Mouse (Mus musculus) hematopoietic stem cell, adult 5-6 weeks (primary cell): ENCODE results near the gene Zdhhc14. TPM values are rescaled to one million over a fixed set of nuclear protein-coding genes. Genes with fewer than 3 reads are reported as not detected.
A peak's percentile ranks its signal among the peaks of the same experiment; 100 is the strongest.

ENCODE experiments used
- ATAC-seq, 2 experiments: fragments of 125-278 bp in 1 of 2; replicated peaks in 1 of 2; 2 replicates each; pipeline ENCODE4 v1.8.0; 2016 to 2017; ENCODE audit warnings: inconsistent platforms in 2 of 2, mild to moderate bottlenecking in 2 of 2, moderate number of reproducible peaks in 2 of 2, low read depth in 1 of 2, moderate TSS enrichment in 1 of 2; ENCODE audit not compliant: low FRiP score in 2 of 2, poor library complexity in 2 of 2, severe bottlenecking in 2 of 2, insufficient read depth in 1 of 2, low TSS enrichment in 1 of 2
- total RNA-seq: library from RNA; stranded (forward); fragments of 172-1452, 232-1000 nt; gene quantifications from 2 replicates; pipeline ENCODE4 v1.2.3, GENCODE M21; 2017

Gene Zdhhc14
- total RNA-seq, 1 experiment from 2014 or later: 1.5 TPM

DNA sequence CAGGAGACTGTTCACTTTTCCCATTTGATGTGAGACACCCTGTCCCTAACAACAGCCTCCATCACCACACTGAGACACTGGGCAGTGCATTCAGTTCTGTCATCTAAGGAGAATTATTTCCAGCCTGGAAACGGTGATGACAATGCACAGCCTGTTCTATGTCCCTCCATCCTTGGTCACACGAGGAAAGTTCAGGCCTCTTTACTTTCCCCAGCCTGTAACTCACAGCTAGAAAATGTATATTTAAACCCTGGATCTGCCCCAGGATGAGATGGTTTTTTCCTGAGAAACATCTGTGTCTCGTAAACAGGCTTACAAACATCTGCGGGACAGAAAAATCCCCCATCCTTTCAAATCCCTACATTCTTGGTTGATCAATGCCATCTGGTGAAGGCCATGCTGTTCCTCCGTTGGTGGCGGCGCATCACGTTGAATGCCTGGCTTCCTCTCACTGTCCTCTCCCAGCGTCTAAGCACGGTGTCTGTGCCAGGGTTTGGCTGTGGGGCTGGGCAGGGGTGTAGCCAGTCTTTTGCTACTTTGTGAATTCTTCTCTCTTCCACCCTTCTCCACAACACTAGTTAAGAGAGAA is 231.3 kb downstream of the Zdhhc14 start:
- no peak for ATAC-seq

DNA sequence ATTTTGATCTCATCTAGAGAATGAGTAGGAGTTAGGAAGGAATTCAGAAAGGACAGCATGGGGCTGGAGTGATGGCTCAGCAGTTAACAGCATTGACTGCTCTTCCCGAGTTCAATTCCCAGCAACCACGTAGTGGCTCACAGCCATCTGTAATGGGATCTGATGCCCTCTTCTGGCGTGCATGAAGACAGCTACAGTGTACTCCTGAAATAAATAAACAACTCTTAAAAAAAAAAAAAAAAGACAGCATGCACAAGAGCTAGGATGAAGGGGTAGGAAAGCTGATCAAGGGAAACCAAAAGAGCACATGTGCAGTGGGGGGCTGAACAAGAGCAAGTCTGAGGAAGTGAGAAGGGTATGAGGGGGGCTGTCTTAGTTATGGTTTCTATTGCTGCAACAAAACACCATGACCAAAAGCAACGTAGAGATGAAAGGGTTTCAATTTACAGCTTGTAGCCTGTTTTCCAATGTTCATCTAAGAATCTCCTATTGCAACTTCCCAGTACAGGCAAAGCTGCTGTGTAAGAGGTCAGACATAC is 237.3 kb downstream of the Zdhhc14 start:
- no peak for ATAC-seq

DNA sequence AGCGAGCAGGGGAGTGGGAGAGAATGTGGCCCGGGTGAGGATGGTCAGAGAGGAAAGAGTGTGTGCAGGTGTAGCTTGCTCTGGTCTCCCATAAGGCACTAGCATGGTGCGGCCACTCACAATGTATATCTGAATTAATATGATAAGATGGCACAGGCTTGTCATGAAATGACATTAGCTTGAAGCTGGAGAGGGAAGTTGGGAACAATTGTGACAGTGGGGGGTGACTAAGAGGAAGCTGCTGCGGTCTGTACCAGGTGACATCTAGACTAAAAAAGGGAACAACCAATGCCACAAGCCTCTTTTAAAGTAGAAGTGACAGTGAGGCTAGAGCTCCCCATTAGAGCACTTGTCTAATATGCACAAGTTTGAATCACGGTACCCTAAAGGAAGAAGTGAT is 238.2 kb downstream of the Zdhhc14 start:
- ATAC-seq: peak; percentile 86 to 91

DNA sequence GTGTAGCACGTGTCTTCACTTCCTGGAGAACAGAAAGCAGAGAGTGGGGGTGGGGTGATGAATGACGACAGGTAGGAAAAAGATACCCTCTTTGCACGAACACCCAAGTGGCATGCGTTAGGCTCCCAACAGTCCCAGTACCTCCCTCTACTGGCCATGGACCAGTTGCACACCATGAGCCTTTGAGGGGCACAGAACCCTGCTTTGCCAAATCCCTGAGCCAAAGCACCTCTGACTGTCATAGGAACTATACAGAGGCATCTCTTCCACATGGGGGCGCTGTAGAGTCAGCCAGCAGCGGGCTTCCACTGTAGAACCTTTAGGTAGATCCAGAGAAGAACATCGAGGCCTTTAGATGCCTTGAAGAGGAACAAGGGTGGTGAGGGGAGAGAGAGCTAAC is 241.0 kb downstream of the Zdhhc14 start:
- ATAC-seq: peak; percentile 51 to 62

DNA sequence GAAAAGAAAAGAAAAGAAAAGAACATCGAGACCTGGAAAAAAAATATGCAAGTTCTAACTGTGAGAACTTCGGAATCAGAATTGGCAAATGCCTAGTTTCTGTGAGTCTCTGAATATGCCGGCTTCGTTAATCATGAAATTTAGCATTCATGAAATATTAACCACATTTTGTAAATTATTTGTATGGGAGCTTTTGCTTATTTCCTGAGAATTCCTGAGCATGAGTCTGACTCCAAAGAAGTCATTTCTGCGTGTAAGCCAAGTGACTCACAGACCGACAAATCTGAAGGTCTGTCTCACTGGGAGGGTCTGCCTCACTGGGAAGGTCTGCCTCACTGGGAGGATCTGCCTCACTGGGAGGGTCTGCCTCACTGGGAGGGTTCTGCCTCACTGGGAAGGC is 248.7 kb downstream of the Zdhhc14 start:
- no peak for ATAC-seq

DNA sequence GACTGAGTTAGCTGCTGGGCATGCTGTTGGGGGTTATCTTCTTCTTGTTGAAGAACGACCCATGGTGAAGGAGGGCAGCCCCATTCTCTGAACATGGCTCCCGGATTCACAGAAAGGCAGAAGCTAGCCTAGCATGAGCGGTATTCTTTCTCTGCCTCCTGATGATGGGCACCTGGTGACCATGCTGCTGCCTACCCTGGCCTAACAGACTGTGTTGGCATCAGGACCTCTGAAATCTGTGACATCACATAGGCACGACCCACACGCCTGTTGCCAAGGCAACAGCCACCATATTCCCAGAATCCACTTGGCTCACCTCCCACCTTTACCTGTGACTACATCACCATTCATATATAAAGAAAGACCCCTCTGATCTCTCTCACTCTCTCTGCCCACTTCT is 251.7 kb downstream of the Zdhhc14 start:
- ATAC-seq: no peak

DNA sequence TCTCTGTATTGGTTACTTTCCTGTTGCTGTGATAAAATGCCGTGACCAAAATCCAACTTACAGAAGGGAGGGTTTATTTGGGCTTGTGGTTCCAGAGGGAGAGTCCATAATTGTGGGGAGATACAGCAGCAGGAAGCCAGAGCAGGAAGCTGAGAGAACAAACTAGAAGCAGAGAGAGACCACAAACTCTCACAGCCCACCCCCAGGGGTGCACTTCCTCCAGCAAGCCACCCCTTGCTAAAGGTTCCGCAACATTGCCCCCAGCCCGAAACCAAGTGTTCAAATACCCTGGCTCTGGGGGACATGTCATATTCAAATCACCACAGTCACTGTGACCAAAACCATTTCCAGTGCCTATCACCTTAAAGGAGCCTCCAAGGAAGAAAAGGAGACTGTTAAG is 254.0 kb downstream of the Zdhhc14 start:
- ATAC-seq: no peak

DNA sequence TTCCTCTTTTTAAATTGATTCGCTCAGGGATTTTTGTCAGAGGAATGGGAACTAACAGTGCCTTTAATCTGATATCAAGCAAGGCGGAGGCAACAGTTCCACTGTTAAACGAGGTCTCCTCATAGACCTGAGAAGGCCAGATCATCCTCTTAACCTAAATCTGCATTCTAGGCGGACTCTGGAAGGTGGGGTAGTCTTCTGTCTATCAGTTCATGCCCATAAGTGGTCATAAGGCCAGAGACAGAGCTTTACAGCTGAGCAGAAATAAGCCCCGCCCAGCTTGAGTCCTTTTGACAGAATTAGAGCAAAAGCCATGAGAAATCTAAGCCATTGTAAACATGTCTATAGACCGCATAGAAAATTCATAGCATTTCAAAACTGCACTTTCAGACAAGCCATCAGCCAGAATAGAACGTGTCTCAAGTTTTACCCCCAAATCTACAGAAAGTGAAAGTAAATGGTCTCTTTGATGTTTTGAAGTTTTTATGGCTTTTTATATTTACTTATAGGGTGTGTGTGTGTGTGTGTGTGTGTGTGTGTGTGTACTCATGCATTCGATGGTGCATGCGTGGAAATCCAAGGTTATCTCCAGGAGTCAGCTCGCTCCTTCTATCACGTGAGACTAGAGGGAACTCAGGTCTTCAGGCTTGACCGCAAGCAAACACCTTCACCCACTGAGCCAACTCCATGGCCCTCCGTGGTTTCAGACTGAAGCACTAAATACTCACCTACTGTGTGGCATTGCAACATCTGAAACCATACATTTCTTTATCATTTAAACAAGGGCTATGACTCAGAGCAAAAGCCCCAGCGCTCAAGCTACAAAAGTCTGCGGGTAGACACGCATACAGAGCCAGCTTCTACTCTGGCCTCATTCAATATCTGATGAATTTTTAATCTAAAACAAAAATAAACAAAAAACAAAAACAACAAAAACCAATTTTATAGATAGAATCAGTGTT is 255.5 kb downstream of the Zdhhc14 start:
- ATAC-seq: no peak

DNA sequence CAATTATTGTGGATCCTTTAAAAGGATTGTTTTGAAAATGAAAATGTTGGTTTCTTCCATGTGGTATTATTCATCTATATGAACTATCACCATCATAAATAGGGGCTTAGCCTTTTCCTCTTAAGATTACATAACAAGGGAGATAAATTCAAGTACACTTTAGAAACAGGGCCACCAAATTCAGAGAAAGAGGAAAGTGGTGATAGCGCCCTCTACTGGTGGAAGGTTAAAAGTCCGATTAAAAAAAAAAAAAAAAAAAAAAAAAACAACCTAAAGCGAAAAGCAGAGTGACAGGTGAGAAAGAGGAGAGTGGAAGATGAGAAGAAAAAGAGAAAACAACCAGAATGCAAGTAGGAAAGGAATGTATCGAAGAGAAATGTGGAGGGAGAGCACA is 256.1 kb downstream of the Zdhhc14 start:
- no peak for ATAC-seq

DNA sequence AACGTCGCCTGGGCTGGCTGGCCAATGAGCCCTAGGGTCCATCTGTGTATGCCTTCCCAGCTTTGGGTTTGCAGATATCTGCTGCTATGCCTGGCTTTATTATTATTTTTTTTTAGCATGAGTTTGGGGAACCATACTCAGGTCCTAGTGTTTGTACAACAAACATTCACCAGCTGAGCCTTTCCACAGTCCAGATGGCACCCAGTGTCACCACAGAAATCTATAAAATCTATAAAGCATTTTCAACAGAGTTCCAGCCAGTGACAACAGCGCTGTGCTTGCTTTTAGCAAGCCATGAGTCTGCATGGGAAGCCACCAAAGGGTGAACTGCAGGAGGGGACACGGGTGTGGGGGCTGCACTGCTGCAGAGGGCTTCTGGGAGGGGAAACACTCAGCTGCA is 257.9 kb downstream of the Zdhhc14 start:
- no peak for ATAC-seq

DNA sequence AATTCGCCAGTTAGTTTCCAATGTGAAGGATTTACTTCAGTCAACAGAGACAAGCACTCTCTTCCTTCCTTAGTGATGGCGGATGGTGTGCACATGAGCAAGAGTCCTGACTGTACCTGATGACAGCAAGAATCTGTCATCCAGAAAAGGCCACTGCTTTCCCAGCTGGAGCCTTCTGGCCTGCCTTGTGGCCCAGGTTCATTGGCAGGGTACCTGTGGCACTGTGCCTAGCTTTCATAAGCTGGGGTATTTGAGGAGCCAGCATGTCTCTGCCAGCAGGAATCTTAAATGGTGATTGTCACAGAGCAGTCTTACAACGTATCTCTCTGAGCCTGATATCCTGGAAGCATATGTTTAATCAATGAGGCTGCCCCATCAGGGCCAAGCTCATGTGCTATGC is 258.7 kb downstream of the Zdhhc14 start:
- no peak for ATAC-seq

DNA sequence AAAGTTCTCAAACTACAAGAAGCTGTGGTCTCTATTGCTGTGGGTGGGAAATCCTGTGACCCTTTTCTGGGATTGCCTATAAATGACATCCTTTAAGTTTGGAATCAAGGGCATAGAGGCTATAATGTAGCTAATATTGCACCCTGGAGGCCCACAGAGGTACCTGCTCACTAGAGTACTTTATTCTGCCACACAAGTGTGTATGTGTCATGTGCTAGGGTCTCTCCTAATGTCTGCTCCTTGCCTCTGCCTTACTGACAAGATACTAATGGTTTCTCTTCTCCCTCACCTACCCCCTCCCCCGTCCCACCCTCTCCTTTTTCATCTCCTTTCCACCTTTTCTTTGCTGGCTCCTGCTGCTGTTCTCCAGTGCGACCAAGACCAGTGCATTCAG is 260.0 kb downstream of the Zdhhc14 start:
- no peak for ATAC-seq

DNA sequence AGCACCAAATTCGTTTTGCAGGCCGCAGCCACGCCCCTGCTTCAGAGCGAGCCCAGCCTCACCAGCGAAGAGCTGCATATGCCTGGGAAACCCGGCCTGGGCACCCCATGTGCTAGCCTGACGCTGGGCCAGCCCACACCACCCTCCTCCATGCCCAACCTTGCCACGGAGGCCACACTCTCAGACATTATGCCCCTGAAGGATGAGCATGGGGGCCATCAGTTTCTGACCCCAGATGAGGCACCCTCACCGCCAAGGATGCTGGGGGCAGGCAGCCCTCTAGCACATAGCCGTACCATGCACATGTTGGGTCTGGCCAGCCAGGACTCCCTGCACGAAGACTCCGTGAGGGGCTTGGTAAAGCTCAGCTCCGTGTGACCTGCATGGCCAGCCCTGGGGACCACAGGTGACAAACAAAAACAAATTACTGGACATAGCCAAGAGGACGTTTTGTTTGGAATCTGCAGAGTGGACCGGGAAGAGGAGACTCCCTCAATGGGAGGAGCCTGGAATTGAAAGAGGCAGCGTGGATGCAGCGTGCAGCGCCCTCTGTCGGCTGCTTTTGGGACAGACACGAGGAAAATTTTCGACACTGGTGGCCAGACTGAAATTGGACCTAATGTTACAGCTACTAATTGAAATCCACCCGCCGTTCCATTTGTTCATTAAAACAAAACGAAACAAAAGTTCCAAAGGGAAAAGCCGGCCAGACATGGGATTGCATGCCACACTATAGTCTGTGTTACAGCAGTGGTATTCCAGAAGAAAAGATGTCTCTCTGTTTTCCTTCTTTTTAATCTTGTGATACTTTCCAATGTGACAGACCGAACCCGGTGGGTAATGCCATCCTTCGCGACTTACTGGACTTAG is 260.6 kb downstream of the Zdhhc14 start:
- ATAC-seq: peak in 1 of 2 experiments; percentile 39; a peak in 1 of 4 replicates

DNA sequence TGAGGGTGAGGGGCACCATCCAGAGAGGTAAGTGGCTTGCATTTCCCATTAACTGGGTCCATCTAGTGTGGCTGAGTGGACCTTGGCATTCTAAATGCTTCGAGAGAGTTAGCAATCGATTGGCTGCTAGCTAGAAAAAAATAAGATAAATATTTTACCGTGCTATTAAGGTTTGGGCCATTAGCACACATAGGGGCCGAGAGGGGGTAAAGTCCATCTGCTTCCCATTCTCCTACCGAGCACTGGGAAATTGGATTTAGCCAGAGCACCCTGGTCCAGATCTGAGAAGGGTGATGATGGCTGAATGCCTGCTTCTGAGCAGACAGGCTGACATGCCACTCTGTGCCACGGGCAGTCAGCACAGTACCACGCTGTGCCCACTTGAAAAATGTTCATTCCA is 263.1 kb downstream of the Zdhhc14 start:
- no peak for ATAC-seq

DNA sequence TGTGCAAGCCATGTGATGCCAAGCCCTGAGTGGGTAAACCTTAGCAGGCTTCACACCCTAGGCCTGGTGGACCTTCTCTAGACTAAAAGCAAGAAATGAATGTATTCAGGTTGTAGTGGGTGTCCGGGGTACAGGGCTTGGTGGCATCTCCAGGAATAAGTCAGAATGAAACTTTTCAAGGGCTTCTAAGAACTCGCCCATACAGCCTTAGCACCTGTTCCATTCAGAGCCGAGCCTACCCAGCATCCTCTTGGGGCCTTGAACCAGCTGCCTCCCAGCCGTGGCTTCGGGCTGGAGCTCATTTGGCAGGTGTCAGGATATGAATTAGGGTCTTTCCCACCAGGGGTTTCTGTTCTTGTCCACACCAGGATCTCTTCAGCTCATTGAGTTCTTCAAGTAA is 263.7 kb downstream of the Zdhhc14 start:
- no peak for ATAC-seq

DNA sequence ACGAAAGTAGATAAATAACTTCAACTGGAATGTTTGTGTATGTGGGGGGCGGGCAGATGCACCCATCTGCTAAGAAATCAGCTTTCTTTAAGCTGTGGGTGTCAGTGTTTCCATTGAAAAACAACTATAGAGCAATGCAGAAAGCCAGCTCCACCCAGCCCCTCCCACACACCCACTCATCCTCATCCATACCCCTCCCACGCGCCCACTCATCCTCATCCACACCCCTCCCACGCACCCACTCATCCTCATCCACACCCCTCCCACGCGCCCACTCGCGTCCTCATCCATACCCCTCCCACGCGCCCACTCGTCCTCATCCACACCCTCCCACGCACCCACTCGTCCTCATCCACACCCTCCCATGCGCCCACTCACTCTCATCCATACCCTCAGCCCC is 264.5 kb downstream of the Zdhhc14 start:
- no peak for ATAC-seq

DNA sequence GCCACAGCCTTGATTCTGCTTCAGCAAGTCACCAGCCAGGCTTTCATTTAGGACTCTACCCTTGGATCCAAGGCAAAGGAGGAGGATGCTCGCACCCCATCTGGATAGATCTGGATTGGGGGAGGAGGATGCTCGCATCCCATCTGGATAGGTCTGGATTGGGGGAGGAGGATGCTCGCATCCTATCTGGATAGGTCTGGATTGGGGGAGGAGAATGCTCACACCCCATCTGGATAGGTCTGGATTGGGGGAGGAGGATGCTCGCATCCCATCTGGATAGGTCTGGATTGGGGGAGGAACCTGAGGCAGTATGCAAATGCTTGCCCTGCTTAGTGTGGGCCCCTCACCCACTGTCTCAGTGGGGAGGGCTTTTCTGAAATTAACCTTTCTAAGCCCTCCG is 271.4 kb downstream of the Zdhhc14 start:
- ATAC-seq: no peak

DNA sequence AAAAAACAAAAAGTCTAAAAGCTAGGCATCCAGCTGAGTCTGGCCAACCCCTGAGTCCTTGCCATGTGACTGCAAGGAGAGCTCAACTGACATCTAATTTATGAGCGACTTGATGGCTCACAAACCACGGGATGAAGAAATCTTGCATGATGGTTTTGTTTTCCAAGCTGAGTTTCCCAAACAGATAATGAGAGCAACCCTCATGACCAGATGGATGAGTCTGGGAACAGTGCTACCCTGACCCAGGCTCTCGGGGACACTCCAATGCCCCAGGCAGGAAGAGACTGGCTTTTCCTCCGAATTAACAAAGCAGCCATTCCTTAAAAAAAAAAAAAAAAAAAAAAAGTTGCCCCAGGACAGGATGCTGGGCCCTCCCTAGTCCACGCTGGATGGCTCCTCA is 271.9 kb downstream of the Zdhhc14 start:
- no peak for ATAC-seq
